Mouse (Mus musculus) forebrain, embryonic 13.5 days (tissue): ENCODE measurements around the gene Trim71. TPM values are rescaled to one million over a fixed set of nuclear protein-coding genes. Genes with fewer than 3 reads are reported as not detected.

Experiments used
- ATAC-seq: fragments of 200-750 bp; cut with Nextera tagmentation; 2 replicates; pipeline ENCODE4 v1.8.0; 2017
- H3K27ac ChIP-seq: fragments of 300-500 bp; sonication (generic); 2 replicates; pipeline ENCODE4 v1.5.1; 2015; ENCODE audit warnings: inconsistent platforms, mild to moderate bottlenecking, moderate library complexity
- H3K27me3 ChIP-seq: fragments of 300-500 bp; sonication (generic); 2 replicates; pipeline ENCODE4 v1.6.1; 2015; ENCODE audit warnings: mild to moderate bottlenecking, inconsistent platforms
- H3K36me3 ChIP-seq: fragments of 300-500 bp; sonication (generic); 2 replicates; pipeline ENCODE4 v1.6.1; 2015; ENCODE audit warnings: mild to moderate bottlenecking, inconsistent platforms; ENCODE audit not compliant: poor library complexity, severe bottlenecking
- H3K4me1 ChIP-seq: fragments of 300-500 bp; sonication (generic); 2 replicates; pipeline ENCODE4 v1.6.1; 2015; ENCODE audit warnings: inconsistent platforms
- H3K4me2 ChIP-seq: fragments of 300-500 bp; sonication (generic); 2 replicates; pipeline ENCODE4 v1.6.1; 2015; ENCODE audit warnings: inconsistent platforms, mild to moderate bottlenecking, moderate library complexity
- H3K4me3 ChIP-seq: fragments of 300-500 bp; sonication (generic); 2 replicates; pipeline ENCODE4 v1.5.1; 2015; ENCODE audit warnings: mild to moderate bottlenecking, inconsistent platforms
- H3K9ac ChIP-seq: fragments of 300-500 bp; sonication (generic); 2 replicates; pipeline ENCODE4 v1.6.1; 2015; ENCODE audit warnings: mild to moderate bottlenecking, inconsistent platforms
- H3K9me3 ChIP-seq: fragments of 300-500 bp; sonication (generic); replicated peaks from 2 replicates; pipeline ENCODE4 v1.6.1; 2016; ENCODE audit warnings: inconsistent platforms
- WGBS: fragments of 180-500 bp; shearing (Covaris S2); methylation state at CpG from one replicate; pipeline ENCODE4 v1.1.7; 2015; 5-methylcytosine and 5-hydroxymethylcytosine counted together
- polyA plus RNA-seq: library from polyadenylated mRNA; unstranded; fragments of >200 nt; fragmentation: Nextera tagmentation; extraction: Ambion mirVana; gene quantifications from 2 replicates; pipeline ENCODE4 v1.2.1, GENCODE M21; 2015

The Trim71 gene
- polyA plus RNA-seq, 1 experiment from 2014 or later = 0.14 TPM

- no peaks in the 10 kb centered on the region for H3K9me3 ChIP-seq
- H3K4me3 ChIP-seq = no peak overlapping the region
- no peaks in the 10 kb centered on the region for H3K4me1 ChIP-seq
- no peak overlapping the region for H3K9ac ChIP-seq
- H3K4me2 ChIP-seq = no peak overlapping the region
- no peak overlapping the region for H3K27ac ChIP-seq
- peaks cover 20% of the 10 kb centered on the region; the same call in 1 of the 2 replicates for H3K36me3 ChIP-seq
- no peak for ATAC-seq
- no peaks in the 10 kb centered on the region for H3K27me3 ChIP-seq
- WGBS = 91% methylated on average over 3 of the region's 3 CpGs
These were observed 105.7 kb downstream of the Trim71 start for GRCm38 (mm10) chr9:114458436-114458835.

Other genes starting within 250 kb of the Trim71 start
- gene Bcl2a1c, start 234.2 kb downstream of the Trim71 start, polyA plus RNA-seq = not detected in 2 replicates
- 18.3 and 19.5 TPM in 2 replicates for gene Crtap, start 173.7 kb downstream of the Trim71 start, polyA plus RNA-seq
- 17.1 and 19.4 TPM in 2 replicates for gene Glb1, start 163.3 kb downstream of the Trim71 start, polyA plus RNA-seq
- gene Tmppe, start 163.3 kb downstream of the Trim71 start, polyA plus RNA-seq = 6.7 and 8.9 TPM in 2 replicates
- gene Ccr4, start 59.5 kb downstream of the Trim71 start, polyA plus RNA-seq = not detected in 2 replicates
- gene C130032M10Rik, start 48.7 kb downstream of the Trim71 start, polyA plus RNA-seq = not detected in 2 replicates
- gene Cnot10, start 75.8 kb upstream of the Trim71 start, polyA plus RNA-seq = 56.8 and 66.4 TPM in 2 replicates
- 100 and 108 TPM in 2 replicates for gene Dync1li1, start 124.4 kb upstream of the Trim71 start, polyA plus RNA-seq
- gene Cmtm6, start 166.7 kb upstream of the Trim71 start, polyA plus RNA-seq = 23.3 and 23.6 TPM in 2 replicates
- 25.7 and 28.5 TPM in 2 replicates for gene Cmtm7, start 217.5 kb upstream of the Trim71 start, polyA plus RNA-seq